Mouse (Mus musculus) hindbrain, embryonic 12.5 days (tissue): ENCODE results near the gene Aip. TPM values are rescaled to one million over a fixed set of nuclear protein-coding genes. Genes with fewer than 3 reads are reported as not detected.

Source experiments
- polyA plus RNA-seq: library from polyadenylated mRNA; unstranded; fragments of >200 nt; fragmentation: Nextera tagmentation; extraction: Ambion mirVana; gene quantifications from 2 replicates; pipeline ENCODE4 v1.2.1, GENCODE M21; 2016

The Aip gene
- polyA plus RNA-seq, 1 experiment from 2014 or later: 71.3 TPM

Other genes starting within 250 kb of the Aip start
- gene Tcirg1, start 218.7 kb downstream of the Aip start, polyA plus RNA-seq: 24.9 and 29.9 TPM in 2 replicates
- gene Ndufs8, start 213.1 kb downstream of the Aip start, polyA plus RNA-seq: 180 and 207 TPM in 2 replicates
- 1.0 and 1.2 TPM in 2 replicates for gene Aldh3b1, start 196.1 kb downstream of the Aip start, polyA plus RNA-seq
- gene Unc93b1, start 190.7 kb downstream of the Aip start, polyA plus RNA-seq: 8.1 and 8.5 TPM in 2 replicates
- not detected in 2 replicates for gene Aldh3b3, start 167.2 kb downstream of the Aip start, polyA plus RNA-seq
- 0.96 and 1.2 TPM in 2 replicates for gene Aldh3b2, start 153.5 kb downstream of the Aip start, polyA plus RNA-seq
- 2.4 and 2.6 TPM in 2 replicates for gene Acy3, start 139.3 kb downstream of the Aip start, polyA plus RNA-seq
- 0.35 and 0.47 TPM in 2 replicates for gene Tbx10, start 133.1 kb downstream of the Aip start, polyA plus RNA-seq
- gene Nudt8, start 125.3 kb downstream of the Aip start, polyA plus RNA-seq: 18.7 and 18.9 TPM in 2 replicates
- 3.2 and 4.2 TPM in 2 replicates for gene Gm49405, start 125.2 kb downstream of the Aip start, polyA plus RNA-seq
- gene Doc2g, start 122.5 kb downstream of the Aip start, polyA plus RNA-seq: 4.4 and 5.8 TPM in 2 replicates
- gene Ndufv1, start 113.1 kb downstream of the Aip start, polyA plus RNA-seq: 187 and 188 TPM in 2 replicates
- 357 and 360 TPM in 2 replicates for gene Gstp1, start 87.9 kb downstream of the Aip start, polyA plus RNA-seq
- 1.5 and 8.3 TPM in 2 replicates for gene Gstp2, start 79.8 kb downstream of the Aip start, polyA plus RNA-seq
- not detected in 2 replicates for gene Gstp3, start 66.3 kb downstream of the Aip start, polyA plus RNA-seq
- gene Cabp2, start 44.3 kb downstream of the Aip start, polyA plus RNA-seq: not detected in 2 replicates
- gene Cdk2ap2, start 28.7 kb downstream of the Aip start, polyA plus RNA-seq: 65.6 and 76.9 TPM in 2 replicates
- 19.6 and 24.4 TPM in 2 replicates for gene Pitpnm1, start 25.9 kb downstream of the Aip start, polyA plus RNA-seq
- gene Gpr152, start 13.9 kb upstream of the Aip start, polyA plus RNA-seq: 0.05 TPM in 1 of 2 replicates, not detected in the other
- gene Cabp4, start 18.2 kb upstream of the Aip start, polyA plus RNA-seq: 0.16 and 0.39 TPM in 2 replicates
- gene Coro1b, start 22.8 kb upstream of the Aip start, polyA plus RNA-seq: 128 and 131 TPM in 2 replicates
- 1.0 and 1.2 TPM in 2 replicates for gene Ptprcap, start 27.7 kb upstream of the Aip start, polyA plus RNA-seq
- gene Rps6kb2, start 37.5 kb upstream of the Aip start, polyA plus RNA-seq: 64.8 and 68.2 TPM in 2 replicates
- gene Carns1, start 49.6 kb upstream of the Aip start, polyA plus RNA-seq: 4.7 and 5.0 TPM in 2 replicates
- 0.58 and 1.0 TPM in 2 replicates for gene Tbc1d10c, start 65.4 kb upstream of the Aip start, polyA plus RNA-seq
- gene Ppp1ca, start 66.2 kb upstream of the Aip start, polyA plus RNA-seq: 662 and 684 TPM in 2 replicates
- gene Rad9a, start 75.8 kb upstream of the Aip start, polyA plus RNA-seq: 30.5 and 31.2 TPM in 2 replicates
- 2.1 and 2.8 TPM in 2 replicates for gene Clcf1, start 88.4 kb upstream of the Aip start, polyA plus RNA-seq
- gene AC109138.7, start 88.5 kb upstream of the Aip start, polyA plus RNA-seq: not detected in 2 replicates
- 16.2 and 17.2 TPM in 2 replicates for gene Pold4, start 106.0 kb upstream of the Aip start, polyA plus RNA-seq
- gene Ssh3, start 143.3 kb upstream of the Aip start, polyA plus RNA-seq: 10.1 and 10.4 TPM in 2 replicates
- gene Ankrd13d, start 157.3 kb upstream of the Aip start, polyA plus RNA-seq: 17.5 and 22.1 TPM in 2 replicates
- 21.8 and 22.0 TPM in 2 replicates for gene Grk2, start 180.4 kb upstream of the Aip start, polyA plus RNA-seq